ENCODE assay signal across 21 mouse cellular contexts in the genomic region with DNA sequence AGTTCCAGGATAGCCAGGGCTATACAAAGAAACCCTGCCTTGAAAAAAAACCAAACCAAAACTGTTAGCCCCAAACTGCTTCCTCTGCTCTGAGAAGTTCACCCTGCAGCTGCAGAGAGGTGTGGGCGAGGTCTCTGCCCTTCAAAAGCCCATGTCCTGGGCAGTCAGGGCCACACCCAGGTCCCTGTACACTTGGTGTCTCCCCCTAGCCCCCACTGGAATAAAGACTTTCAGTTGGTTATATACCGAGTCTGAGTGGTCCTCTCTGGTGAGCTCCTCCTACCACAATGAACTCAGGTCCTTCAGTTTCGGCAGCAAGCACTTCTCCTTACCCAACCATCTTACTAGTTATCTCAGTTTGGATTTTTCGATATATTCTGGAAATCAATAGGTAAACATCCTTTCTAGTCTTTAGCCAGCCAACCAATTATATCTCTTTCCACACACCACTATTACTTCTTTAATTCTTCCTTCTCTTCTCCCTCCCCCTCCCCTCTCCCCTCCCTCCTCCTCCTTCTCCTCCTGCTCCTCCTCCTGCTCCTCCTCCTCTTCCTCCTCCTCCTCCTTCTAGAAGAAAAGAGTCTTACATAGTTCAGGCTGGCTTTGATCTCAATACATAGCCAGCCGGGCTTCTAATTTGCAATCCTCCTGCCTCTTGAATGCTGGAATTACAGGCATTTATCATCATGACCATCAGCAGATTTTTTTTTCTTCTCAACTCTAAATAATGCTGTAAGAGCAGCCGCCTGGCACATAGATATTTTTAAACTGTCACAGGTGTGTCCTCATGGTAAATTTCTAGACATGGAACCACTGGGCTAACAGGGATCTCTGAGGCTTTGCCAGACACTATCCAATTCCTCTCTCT.
DNase-seq lines count a peak whose midpoint lies in the region; ATAC-seq lines count a peak whose summit lies in the region.
"Had no signal": no experiment of that assay in that cellular context is flagged by ENCODE, and none has a peak within 500 bp of the region (broad histone marks: within the 10 kb centered on the region; RNA-seq: fewer than 3 reads in every experiment).

No protein-coding gene starts in this region.

- H3K9me3 ChIP-seq in megakaryocyte, embryonic 14.5 days, result no peaks in the 10 kb centered on the region
- H3K9me3 ChIP-seq: embryonic facial prominence, embryonic 12.5 days; forebrain, embryonic 12.5 days; heart, embryonic 12.5 days; hindbrain, embryonic 10.5 days had no signal

- DNase-seq in A20 (ENCODE audit: low read depth, low spot score) (peak; percentile 73), ES-CJ7 (ENCODE audit: low read depth, low spot score) (peak; percentile 32)
- no peak for DNase-seq in cerebellum, adult 9-10 months
- no peak for DNase-seq in adrenal gland, postnatal 36 days
- DNase-seq in kidney, adult 11 months, result no peak
- DNase-seq: adrenal gland, postnatal 14 days; B cell, adult 2 months; cerebellum, adult 2 months; cerebellum, postnatal 14 days; gastrocnemius, postnatal 14 days had no signal

- H3K4me3 ChIP-seq in megakaryocyte, embryonic 14.5 days (replicated peaks), result peak overlapping the region; percentile 84
- H3K4me3 ChIP-seq: embryonic facial prominence, embryonic 12.5 days; forebrain, embryonic 12.5 days; heart, embryonic 12.5 days; hindbrain, embryonic 10.5 days had no signal

- 0 out of 2 replicates have a peak, but pooled peaks have one; percentile 20 for ATAC-seq in common myeloid progenitor, adult 5-6 weeks (replicated peaks; ENCODE audit: low read depth, poor library complexity, severe bottlenecking)
- ATAC-seq: activated CD4-positive, CD25-positive, alpha-beta regulatory T cell, adult 4 months; forebrain, embryonic 16.5 days; intestine, embryonic 16.5 days; Patski had no signal

- peaks cover 12% of the 10 kb centered on the region for H3K36me3 ChIP-seq in megakaryocyte, embryonic 14.5 days (replicated peaks; ENCODE audit: low read length)
- H3K36me3 ChIP-seq: embryonic facial prominence, embryonic 12.5 days; forebrain, embryonic 12.5 days; heart, embryonic 12.5 days; hindbrain, embryonic 10.5 days had no signal

- H3K4me1 ChIP-seq in megakaryocyte, embryonic 14.5 days, result peaks cover 100% of the 10 kb centered on the region
- H3K4me1 ChIP-seq: embryonic facial prominence, embryonic 12.5 days; heart, embryonic 12.5 days had no signal

- H3K27me3 ChIP-seq in megakaryocyte, embryonic 14.5 days (replicated peaks), result no peaks in the 10 kb centered on the region
- H3K27me3 ChIP-seq: CH12.LX; embryonic facial prominence, embryonic 12.5 days; forebrain, embryonic 12.5 days; Patski had no signal

Comparison
In these comparisons a context has a peak if more than half of its experiments do, and no peak if none do; other contexts are left out.
1. DNase-seq: peak in A20 (single experiment) and ES-CJ7 (single experiment); none in cerebellum, adult 9-10 months (single experiment), adrenal gland, postnatal 36 days (0 of 2) and kidney, adult 11 months (single experiment).